Mouse (Mus musculus) brain, embryonic 14.5 days (tissue): ENCODE measurements at regions not wholly inside any gene's neighbourhood (a gene's known extent, or its start where the extent isn't known, plus 50 kb on each side); places are given as distances from the start of the nearest gene placed in this dataset.

ENCODE experiments used
- CTCF ChIP-seq: fragments of 200-500 bp; IDR thresholded peaks from 2 replicates; pipeline ENCODE4 v1.5.1; 2012; ENCODE audit warnings: inconsistent platforms, mild to moderate bottlenecking, moderate library complexity, borderline replicate concordance; ENCODE audit not compliant: insufficient read depth, insufficient read length; ENCODE audit errors: extremely low read depth
- POLR2A ChIP-seq: fragments of 200-500 bp; IDR thresholded peaks from 2 replicates; pipeline ENCODE4 v1.6.1; 2012; ENCODE audit warnings: mild to moderate bottlenecking, inconsistent platforms, borderline replicate concordance; ENCODE audit not compliant: poor library complexity, insufficient read depth, insufficient read length, severe bottlenecking; ENCODE audit errors: extremely low read depth

DNA sequence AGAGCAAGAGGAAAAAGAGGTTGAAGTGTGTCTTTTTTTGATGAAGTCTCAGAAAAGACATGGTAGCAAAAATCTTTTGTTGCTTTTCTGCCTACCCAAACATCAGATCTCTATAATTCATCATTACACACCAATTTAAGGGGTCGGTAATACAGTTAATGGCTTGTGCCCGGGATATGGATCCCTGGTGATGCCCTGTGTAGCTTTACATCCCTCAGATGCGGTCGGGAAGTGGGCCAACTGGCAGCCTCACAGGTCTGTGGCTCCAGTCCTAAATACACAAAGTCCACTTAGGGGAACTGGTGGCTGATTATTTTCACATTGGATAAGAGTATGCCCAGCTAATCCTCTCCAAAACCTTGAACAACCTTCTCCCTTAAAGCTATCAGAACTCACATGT lies 258.4 kb upstream of the Apob start:
- no peak for TF ChIP-seq CTCF
- TF ChIP-seq POLR2A, result no peak
